Mouse (Mus musculus) T-helper 2 cell (primary cell): ENCODE data around the gene Cdc42se1.
"Not testable (repeated sequence)": the region's sequence is repeated elsewhere in the genome, so short reads cannot be mapped to it uniquely, and the experiment has no call there.

Source experiments
- in situ Hi-C: fragments of 300-600 bp; cut with MboI, MseI; formaldehyde crosslinking; loops from one replicate; pipeline ENCODE4 v1.15.1; 2025; ENCODE audit warnings: high pct_unique_total_duplicates

The Cdc42se1 gene

DNA sequence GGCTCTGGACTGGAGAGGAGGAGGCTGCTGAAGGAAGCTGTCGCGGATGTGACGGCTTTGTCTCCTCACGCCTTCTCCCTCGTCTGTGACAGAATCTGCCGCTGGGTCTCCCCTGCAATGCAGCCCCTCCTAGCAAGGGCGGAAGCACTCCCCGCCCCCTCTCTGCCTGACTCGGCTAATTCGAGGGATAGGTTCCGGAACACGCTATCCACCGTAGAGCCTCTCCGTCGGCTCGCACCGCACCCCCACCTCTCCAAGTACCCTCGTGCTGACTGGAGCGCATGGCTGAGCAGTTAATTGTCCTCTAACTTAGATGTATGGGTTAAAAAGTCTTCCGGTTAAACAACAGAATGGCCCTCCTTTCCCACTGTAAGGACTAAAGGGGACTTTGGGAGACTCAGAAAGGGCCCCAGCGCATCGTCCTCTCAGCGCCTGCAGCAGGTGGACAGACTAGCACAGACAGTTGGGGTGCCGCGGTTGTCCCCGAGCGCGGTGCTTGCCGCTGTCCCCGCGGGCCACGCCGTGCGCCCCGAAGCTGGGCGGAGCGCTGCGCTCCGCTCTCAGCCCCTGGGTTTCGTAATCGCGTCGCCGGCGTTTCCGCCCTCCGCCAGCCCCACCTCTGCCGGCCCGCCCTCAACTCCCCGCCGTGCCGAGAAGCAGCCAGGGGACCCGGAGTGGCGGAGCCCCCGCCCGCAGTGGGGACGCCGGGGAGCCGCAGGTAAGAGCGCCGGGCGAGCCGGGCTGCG is at the start of gene Cdc42se1:
Gene Cdc42se1 (plus strand): TSS at position 585 of the 746 bp plus-strand sequence.
- in situ Hi-C loops = no loop called here

DNA sequence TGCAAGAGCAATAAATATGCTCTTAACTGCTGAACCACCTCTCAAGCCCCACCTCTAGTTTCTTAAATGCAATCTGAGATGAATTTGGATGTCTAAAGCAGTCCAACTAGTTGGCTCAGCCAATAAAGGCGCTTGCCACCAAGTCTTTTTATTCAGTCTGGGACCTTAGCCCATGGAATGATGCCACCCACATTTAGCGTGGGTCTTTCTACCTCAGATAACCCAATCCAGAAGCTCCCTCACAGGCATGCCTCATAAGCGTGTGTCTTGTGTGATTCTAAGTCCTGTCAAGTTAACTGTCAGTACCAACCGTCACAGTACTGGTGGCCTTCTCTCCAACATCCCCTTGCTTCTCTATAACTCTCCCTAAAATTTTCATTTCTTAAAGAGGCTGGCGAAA is 49.6 kb upstream of the Cdc42se1 start:
- in situ Hi-C loops = no loop called here

DNA sequence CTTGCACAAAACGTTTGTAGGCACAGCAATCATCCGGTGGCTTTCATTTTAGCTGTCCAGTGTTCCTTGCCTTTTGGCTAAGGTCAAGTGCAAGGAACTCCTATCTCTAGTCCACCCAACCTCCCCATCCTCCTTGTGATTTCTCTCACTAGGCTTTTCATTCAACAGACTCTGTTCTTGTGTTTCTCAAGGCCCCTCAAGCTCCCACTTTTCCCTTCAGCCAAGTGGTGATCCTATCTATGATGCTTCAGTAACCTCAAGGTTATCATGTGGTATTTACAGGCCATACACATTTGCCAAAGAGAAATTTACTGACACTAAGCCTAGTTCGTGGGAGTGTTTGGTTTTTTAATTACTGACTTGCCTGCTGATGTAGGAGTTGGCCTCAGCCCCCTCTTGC is 48.6 kb upstream of the Cdc42se1 start:
- in situ Hi-C loops = no loop called here

- in situ Hi-C loops = no loop called here
Observed at GRCm38 (mm10) chr3:95181841-95182240, 46.7 kb upstream of the Cdc42se1 start.

DNA sequence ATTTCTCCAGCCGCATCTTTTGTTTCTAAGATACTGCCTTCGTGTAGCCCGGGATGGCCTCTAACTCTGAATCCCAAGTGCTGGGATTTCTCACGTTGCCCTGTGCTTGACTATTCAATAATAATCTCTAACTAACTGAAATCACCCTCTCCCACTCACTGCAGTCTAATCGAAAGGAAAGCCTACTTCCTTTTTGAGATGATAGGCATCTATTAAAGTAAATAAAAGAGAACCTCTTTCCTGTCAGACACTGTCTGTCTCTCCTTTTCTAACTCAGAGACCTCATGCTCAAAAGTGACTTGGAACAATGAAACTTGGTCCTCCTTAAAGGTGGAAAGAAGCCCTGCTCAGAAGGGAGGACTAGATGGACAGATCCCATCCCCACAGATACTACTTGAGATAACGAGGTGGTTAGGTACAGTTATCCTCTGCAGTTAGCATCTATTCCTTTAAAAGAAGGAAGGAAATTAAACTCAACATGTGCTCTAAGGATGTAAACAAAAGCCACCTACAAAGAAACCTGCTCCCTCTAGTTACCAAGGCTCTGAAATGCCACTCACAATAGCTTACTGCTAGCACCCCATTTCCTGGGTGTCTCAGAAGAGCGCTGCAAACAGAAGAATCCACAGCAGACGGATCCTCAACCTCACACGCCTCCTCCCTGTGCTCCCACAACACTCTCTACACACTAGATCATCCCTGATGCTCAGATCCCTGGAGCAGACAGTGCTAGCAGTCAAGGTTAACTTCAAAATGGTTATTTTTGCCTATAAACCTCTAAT is 43.5 kb upstream of the Cdc42se1 start:
- in situ Hi-C loops = no loop called here

DNA sequence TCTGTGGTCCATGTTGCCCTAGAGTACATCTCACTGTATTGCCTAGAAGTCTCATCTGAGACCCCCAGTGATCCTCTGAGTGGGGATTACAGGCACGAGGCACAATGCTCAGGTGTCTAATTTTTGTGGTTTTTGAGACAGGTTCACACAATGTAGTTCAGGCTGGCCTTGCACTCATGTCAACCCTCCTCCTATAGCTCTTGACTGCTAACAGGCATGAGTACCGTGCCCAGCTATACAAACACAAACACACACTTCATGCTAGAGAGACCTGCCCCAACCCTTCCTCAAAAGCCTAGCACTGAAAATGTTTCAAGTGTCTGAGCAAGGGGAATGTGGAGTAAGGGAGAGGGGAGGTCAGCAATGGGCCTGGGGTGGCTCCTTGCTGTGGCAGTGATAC is 42.4 kb upstream of the Cdc42se1 start:
- in situ Hi-C loops = no loop called here

GRCm38 (mm10) chr3:95186888-95187287 is 41.6 kb upstream of the Cdc42se1 start:
- in situ Hi-C loops = no loop called here

DNA sequence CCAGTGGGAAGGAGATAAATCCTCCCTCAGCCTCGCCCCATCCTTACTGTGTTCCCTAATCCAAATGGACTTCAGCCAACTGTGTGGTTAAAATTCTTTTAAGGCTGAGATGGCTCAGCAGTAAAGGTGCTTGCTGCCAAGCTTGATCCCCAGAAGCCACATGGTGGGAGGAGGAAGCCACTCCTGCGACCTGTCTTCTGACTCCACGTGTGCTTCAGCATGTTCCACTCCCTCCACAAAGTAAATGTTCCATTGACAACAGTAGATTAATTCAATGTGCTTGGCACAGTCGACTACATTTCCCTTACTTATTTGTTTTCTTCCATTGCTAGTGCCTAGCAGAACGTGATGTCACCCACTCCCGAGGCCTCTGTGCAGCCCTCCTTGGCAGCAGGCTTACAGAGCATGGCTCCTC is 33.8 kb upstream of the Cdc42se1 start:
- in situ Hi-C loops = loop anchor here (10.0 kb wide), 1 partner anchor 130 kb away; no protein-coding TSS in a partner anchor

DNA sequence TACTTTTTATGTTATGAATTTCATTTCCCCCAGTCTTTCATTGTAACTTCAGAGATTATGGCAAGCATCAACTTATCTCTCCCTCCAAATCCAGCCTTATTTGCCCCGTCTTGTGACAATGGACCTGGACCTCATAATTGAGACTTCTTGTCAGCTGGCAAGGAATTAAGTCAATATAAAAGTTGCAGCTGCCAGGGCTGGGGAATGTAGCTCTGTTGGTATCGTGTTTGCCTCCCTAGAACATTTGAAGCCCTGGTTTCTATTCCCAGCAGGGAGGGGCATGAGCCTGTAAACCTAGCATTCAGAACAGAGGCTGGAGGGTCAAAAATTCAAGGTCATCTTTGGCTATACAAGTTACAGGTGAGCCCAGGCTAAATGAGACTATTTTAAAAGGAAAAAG is 32.8 kb upstream of the Cdc42se1 start:
- in situ Hi-C loops = loop anchor here (10.0 kb wide), 1 partner anchor 131 kb away; no protein-coding TSS in a partner anchor

DNA sequence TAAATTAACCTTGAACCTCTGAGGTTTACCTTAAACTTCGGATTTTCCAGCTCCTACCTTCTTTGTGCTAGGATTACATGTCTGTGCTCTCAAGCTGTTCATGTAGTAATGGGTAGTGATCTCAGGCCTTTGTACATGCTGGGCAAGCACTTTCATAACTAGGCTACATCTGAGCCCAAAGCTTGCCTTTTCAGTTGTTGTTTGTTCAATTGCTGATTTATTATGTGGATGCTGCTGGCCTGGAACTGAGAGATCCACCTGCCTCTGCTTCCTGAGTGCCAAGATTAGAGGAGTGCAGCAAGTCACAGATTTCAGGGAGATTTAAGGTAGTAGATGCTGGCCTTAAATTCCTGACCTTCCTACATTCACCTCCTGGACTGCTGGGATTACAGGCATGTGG is 29.4 kb upstream of the Cdc42se1 start:
- in situ Hi-C loops = loop anchor here (10.0 kb wide), 1 partner anchor 134 kb away; no protein-coding TSS in a partner anchor

GRCm38 (mm10) chr3:95200132-95200531 is 28.4 kb upstream of the Cdc42se1 start:
- in situ Hi-C loops = loop anchor here (10.0 kb wide), 1 partner anchor 675 kb away; no protein-coding TSS in a partner anchor

- in situ Hi-C loops = loop anchor here (10.0 kb wide), 1 partner anchor 676 kb away; no protein-coding TSS in a partner anchor
Observed at GRCm38 (mm10) chr3:95200562-95200961, 28.0 kb upstream of the Cdc42se1 start.

- in situ Hi-C loops = loop anchor here (10.0 kb wide), 1 partner anchor 679 kb away; no protein-coding TSS in a partner anchor
Observed at GRCm38 (mm10) chr3:95203880-95204279, 24.7 kb upstream of the Cdc42se1 start.

DNA sequence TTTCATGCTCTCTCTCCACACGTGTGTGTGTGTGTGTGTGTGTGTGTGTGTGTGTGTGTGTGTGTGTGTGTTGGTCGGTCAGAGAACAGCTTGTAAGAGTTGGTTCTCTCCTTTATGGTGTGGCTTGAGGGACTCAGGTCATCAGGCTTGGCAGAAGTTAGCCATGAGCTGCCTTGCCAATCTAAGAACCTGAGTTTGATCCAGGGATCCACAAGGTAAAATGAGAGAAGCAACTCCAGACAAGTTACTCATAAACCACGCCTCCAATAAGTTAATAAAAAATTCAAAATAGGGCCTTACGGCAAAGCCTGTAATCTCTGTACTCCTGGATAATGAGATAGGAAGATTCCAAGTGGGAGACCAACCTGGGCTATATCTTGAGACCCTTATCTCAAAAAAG is 20.2 kb upstream of the Cdc42se1 start:
- in situ Hi-C loops = loop anchor here (10.0 kb wide), 1 partner anchor 683 kb away; no protein-coding TSS in a partner anchor

- in situ Hi-C loops = no loop called here
Observed at GRCm38 (mm10) chr3:95210585-95210984, 17.9 kb upstream of the Cdc42se1 start.

- in situ Hi-C loops = not testable (repeated sequence)
Observed at GRCm38 (mm10) chr3:95212889-95213608, 15.5 kb upstream of the Cdc42se1 start.

DNA sequence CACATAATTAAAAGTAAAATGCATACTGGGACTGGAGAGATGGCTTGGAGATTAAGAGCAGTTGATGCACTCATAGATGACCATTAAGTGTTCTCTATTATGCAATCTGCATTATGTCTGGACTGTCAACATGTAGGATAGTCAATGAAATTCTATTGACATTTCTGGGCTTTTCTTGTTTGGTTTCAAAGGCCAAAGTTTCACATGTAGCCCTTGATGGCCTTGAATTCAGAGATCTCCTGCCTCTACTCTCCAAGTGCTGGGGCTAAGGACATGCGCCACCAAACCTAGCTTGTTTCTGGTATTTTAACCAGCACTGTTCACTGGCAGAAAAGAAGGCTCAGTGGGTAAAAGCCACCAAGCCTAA is 14.9 kb upstream of the Cdc42se1 start:
- in situ Hi-C loops = no loop called here

- in situ Hi-C loops = no loop called here
Observed at GRCm38 (mm10) chr3:95216655-95217254, 11.8 kb upstream of the Cdc42se1 start.

DNA sequence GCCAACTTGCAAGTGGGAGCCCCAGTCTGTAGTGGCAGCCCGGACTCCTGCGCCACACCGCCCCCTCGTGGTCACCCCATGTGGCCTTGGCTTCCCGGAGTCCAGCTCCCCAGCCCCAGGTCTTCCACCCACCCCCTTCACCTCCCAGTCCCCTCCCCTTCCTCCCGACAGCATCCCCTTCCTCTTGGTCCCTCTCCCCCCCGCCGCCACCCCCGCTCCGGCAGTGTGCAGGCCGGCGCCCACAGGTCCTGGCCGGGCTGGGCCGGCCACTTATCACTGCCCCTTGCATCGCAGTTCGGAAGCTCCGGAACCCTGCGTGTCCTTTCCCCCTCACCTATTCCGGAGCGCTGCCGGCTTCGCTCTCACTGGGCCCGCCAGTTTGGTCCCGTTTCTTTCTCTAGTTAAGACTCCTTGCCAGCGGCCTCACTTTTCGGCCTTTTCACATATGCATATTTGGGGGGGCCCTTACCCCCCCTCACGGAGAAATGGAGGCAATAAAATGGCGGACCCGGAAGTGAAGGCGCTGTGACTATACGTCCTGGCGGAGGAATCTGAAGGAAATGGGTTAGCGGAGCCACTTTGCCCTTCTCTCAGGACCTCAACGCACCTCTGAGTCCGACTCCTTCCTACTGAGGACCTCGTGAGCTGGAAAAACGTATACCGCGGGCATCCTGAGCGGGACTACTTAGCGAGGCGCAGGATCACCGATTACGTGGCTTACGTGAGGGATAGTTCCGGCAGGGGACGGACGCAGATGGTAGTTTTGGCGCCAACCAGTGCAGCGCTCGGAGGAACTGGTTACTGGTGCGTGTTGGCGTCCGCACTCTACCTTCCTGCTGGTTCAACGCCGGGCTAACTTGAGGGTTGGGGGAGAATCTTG is 11.0 kb upstream of the Cdc42se1 start, which contains the start of gene Gabpb2:
Gene Gabpb2 (minus strand): TSS at position 662 of the 880 bp plus-strand sequence.
- in situ Hi-C loops = no loop called here

DNA sequence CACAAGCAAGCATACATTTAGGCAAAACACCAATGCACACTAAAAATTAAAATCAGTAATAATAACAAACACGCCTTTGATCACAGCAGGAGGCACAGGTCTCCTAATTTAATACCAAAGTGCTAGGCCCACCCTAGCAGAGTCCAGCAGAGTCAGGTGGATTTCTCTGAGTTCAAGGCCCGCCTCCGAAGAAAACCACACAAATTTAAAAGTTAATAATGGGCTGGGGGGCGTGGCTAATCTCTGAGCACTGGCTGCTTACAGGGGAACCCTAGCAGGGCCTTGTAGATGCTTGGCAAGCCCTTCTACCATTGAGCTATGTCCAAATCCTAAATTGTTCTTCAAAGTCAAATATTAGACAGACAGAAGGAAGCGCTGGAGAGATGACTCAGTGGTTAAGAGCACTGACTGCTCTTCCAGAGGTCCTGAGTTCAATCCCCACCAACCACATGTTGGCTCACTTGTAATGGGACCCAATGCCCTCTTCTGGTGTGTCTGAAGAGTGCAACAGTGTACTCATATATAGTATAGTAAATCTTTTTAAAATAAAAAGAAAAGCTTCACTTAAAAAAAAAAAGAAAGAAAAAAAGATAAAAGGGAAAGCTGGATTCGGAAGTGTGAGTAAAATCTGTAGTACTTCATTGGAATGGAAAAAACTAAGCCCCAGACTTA is 9.9 kb upstream of the Cdc42se1 start:
- in situ Hi-C loops = no loop called here
